Mouse (Mus musculus) limb, embryonic 10.5 days (tissue): ENCODE measurements at regions not wholly inside any gene's neighbourhood (a gene's known extent, or its start where the extent isn't known, plus 50 kb on each side); places are given as distances from the start of the nearest gene placed in this dataset.

Experiments
- DNase-seq: peaks from one replicate; pipeline ENCODE4 v3.0.0-alpha.2; 2017; ENCODE audit warnings: low spot score
- H3K27ac ChIP-seq: fragments of 300-500 bp; sonication (generic); 2 replicates; pipeline ENCODE4 v1.5.1; 2016; ENCODE audit warnings: mild to moderate bottlenecking
- H3K27me3 ChIP-seq: fragments of 300-500 bp; sonication (generic); 2 replicates; pipeline ENCODE4 v1.6.1; 2016; ENCODE audit warnings: low read depth, mild to moderate bottlenecking; ENCODE audit not compliant: poor library complexity, severe bottlenecking
- H3K36me3 ChIP-seq: fragments of 300-500 bp; sonication (generic); 2 replicates; pipeline ENCODE4 v1.6.1; 2016; ENCODE audit warnings: mild to moderate bottlenecking, moderate library complexity
- H3K4me1 ChIP-seq: fragments of 300-500 bp; sonication (generic); 2 replicates; pipeline ENCODE4 v1.6.1; 2016
- H3K4me3 ChIP-seq: fragments of 300-500 bp; sonication (generic); 2 replicates; pipeline ENCODE4 v1.5.1; 2016; ENCODE audit warnings: mild to moderate bottlenecking, moderate library complexity
- H3K9me3 ChIP-seq: fragments of 300-500 bp; sonication (generic); replicated peaks from 2 replicates; pipeline ENCODE4 v1.6.1; 2016; ENCODE audit warnings: mild to moderate bottlenecking
- WGBS: fragments of 180-500 bp; shearing (Covaris S2); methylation state at CpG from one replicate; pipeline ENCODE4 v1.1.7; 2016; 5-methylcytosine and 5-hydroxymethylcytosine counted together

DNA sequence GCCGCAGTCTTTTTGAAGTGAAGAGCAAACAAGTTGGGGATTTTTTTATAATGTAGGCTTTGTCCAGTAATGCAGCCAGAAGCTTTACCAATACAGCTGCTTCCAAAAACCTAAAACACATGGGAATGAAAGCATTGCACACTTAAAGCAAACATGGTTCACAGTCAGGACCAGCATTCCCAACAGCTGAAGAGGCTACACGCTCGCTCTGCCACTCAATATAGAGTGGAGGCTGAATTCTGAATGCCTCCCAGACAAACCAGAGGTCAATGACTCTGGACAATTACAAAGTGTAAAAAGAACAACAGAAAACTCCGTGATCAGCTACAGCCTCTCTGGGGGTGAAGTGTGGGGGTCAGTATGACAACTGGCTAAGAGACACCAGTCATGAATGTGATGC lies 416.1 kb downstream of the Efna5 start:
- H3K27me3 ChIP-seq, result no peaks in the 10 kb centered on the region
- no peaks in the 10 kb centered on the region for H3K9me3 ChIP-seq
- 87% methylated on average over 4 of the region's 4 CpGs for WGBS
- no peak overlapping the region for H3K27ac ChIP-seq
- no peaks in the 10 kb centered on the region for H3K36me3 ChIP-seq
- H3K4me3 ChIP-seq, result no peak overlapping the region
- peaks cover 8% of the 10 kb centered on the region; the same call in 1 of the 2 replicates for H3K4me1 ChIP-seq
- DNase-seq, result no peak

DNA sequence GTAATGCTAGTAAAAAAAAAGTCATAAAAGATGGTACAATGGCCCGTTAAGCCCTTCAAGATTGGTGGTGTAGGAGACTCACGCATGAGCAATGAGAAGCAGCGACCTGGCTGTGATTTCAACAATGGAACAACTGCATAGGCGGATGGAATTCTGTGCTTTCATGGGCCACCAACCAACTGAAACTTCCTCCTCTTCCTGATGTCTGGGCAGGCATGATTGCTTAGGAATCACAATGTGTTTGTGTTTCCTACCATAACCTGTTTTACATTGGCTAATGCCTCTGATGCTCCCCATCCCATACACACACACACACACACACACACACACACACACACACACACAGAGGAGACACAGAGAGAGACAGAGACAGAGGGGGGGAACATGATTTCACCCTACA lies 416.9 kb downstream of the Efna5 start:
- Histone ChIP-seq H3K9me3 (no peaks in the 10 kb centered on the region), H3K4me3 (no peak overlapping the region), H3K27ac (no peak overlapping the region), H3K4me1 (peaks cover 8% of the 10 kb centered on the region; the same call in 1 of the 2 replicates), H3K27me3 (no peaks in the 10 kb centered on the region), H3K36me3 (no peaks in the 10 kb centered on the region)
- 94% methylated on average over 4 of the region's 4 CpGs for WGBS
- DNase-seq, result no peak

DNA sequence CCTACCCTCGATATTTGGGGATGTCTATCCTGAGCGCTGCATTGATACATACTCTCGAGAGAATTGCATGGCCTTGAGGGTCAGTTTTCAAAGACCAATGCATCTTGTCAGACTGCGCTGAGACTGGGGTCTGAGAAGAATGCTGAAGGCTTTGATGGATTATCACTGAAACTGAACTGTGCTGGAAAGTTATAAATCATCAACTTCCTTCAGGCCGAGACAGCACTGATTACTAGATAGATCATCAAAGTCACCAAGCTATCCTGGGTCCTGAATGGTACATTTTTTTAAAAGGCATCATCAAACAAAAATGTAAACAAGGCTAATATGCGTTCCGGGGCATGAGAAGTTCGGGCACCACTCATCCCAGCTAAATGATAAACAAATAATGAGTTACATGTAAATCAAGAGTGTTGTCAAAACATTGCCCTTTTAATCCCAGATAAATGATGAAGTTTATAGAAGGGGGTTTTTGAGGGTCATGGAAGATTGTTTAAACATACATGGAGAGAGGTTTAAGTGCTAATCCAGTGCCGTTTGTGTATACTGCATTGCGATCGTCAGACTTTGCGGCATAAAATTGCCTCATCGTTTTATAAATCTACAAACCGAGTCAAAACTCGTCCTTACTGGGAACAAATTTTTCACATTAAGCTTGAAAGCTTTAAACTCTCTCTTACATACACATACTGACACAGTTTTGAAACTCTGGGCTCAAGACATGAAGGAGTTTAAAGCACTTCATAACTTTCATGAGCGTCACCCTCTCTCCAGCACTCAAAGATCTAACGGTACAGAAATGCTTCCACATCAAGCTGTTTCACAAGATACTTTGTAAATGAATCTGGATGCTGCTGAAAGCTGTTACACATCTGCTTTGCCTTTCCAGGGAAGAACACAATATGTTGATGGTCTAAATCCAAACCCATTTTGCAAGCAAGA lies 419.5 kb downstream of the Efna5 start:
- H3K27ac ChIP-seq, result no peak overlapping the region

DNA sequence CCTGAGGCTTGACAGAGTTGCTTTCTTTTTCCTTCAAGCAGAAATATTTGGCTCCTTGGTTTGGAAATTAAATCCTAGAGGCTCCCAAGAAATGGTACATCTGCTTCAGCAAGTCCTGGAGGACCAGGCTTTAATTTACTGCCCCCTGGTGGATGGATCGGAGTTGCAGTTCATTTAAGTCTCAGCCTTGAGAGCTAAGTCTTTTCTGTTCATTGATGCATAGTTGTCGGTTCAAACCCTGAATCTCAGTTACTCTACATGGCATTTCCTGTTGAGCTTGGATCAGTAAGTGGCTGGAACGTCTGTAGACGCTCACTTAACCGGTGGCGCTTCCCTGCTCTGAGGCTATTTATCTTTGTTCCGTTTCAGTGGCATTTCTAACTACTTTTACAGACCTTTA lies 422.2 kb downstream of the Efna5 start:
- no peaks in the 10 kb centered on the region for H3K27me3 ChIP-seq
- no peaks in the 10 kb centered on the region for H3K9me3 ChIP-seq
- peak; percentile 64 for DNase-seq
- no peaks in the 10 kb centered on the region for H3K36me3 ChIP-seq
- H3K4me3 ChIP-seq, result no peak overlapping the region
- WGBS, result 34% methylated on average over 7 of the region's 7 CpGs
- H3K4me1 ChIP-seq, result peaks cover 8% of the 10 kb centered on the region; the same call in 1 of the 2 replicates
- no peak overlapping the region for H3K27ac ChIP-seq

More for the DNA sequence above, 419.5 kb downstream of the Efna5 start:
- peaks cover 8% of the 10 kb centered on the region; the same call in 1 of the 2 replicates for H3K4me1 ChIP-seq
- 48% methylated on average over 17 of the region's 17 CpGs for WGBS
- H3K9me3 ChIP-seq, result no peaks in the 10 kb centered on the region
- no peak for DNase-seq
- no peak overlapping the region for H3K4me3 ChIP-seq
- no peaks in the 10 kb centered on the region for H3K36me3 ChIP-seq
- H3K27me3 ChIP-seq, result no peaks in the 10 kb centered on the region

DNA sequence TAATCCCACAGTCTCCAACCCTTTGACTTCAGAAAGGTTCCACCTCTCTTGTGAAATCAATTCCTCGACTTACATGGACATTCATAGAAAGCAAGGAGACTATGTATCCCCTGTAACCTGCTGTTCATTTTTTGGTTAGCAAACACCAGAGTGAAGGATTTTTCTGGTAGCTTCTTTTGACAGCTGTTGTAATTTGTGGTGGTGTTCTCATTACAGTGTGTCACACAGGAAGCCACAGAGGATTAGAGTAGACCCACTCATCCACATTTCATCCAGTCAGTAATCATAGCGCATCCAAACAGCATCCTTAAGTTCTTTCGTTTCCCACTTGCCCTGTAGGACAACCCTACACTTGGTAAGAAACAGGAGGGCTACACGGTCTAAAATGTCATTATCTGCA lies 443.1 kb downstream of the Efna5 start:
- no peaks in the 10 kb centered on the region for H3K4me1 ChIP-seq
- H3K27ac ChIP-seq, result no peak overlapping the region
- H3K36me3 ChIP-seq, result no peaks in the 10 kb centered on the region
- H3K27me3 ChIP-seq, result no peaks in the 10 kb centered on the region
- DNase-seq, result no peak
- WGBS, result 70% methylated on average over 4 of the region's 4 CpGs
- H3K4me3 ChIP-seq, result no peak overlapping the region
- H3K9me3 ChIP-seq, result no peaks in the 10 kb centered on the region

DNA sequence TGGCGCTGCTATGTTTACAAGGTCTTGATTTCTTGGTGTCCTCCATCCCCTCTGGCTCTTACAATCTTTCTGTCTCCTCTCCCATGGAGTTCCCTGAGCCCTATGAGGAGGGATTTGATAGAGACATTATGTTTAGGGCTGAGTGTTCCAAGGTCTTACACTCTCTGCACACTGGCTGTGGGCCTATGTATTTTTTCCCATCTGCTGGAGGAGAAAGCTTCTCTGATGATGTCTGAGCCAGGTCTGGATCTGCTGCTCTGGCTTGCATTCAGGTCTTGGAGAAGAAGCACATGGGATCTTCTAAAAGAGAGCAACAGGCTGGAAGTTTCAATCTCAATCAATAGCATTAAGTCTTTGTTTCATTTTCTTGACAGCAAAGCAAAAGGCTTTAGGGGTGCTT lies 445.1 kb downstream of the Efna5 start:
- Histone ChIP-seq H3K27ac (no peak overlapping the region), H3K9me3 (no peaks in the 10 kb centered on the region), H3K27me3 (no peaks in the 10 kb centered on the region), H3K4me3 (no peak overlapping the region), H3K36me3 (no peaks in the 10 kb centered on the region), H3K4me1 (no peaks in the 10 kb centered on the region)
- 85% methylated on average over 1 of the region's 1 CpGs for WGBS
- no peak for DNase-seq

DNA sequence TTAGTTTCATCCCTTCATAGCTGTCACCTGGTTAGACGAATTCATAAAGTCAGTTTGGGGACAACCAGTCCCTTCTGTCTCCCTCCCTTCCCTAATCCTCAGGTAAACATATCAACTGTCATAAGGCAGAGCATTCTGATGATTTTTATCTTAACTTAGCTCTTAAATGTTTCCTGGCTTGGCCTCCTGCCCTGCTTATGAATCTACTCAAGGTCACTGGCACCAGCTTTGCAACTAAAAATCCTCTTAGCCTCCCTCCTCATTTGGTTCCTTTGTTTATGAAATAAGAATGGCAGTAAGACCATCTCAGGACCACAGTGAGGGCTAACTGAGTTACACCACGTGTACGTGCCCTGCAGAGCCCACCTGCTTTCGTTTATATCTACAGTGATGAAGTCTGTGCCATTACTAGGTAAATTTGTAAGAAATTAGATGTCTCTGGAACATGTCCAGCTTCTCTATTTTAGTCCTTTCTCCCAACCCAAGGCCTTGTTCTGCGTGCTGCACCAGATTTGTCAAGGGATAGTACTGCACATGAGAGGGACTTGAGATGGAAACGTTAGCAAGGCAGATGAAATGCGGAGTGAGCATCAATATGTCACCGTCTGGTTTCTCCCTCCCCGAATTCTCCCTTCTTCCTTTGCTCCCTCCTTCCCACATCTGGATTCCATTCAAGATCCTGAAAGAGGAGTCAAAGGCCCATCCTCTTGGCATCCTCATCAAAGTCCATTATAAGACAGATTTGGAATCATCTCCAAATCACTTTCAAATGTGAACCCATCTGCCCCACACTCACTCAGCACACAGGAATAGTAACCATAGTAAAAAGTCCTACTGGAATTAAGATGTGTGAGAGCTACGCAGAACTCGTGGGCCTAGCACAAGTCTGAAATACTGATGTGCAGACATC lies 457.4 kb downstream of the Efna5 start:
- H3K27ac ChIP-seq, result no peak overlapping the region
- no peaks in the 10 kb centered on the region for H3K36me3 ChIP-seq
- H3K27me3 ChIP-seq, result no peaks in the 10 kb centered on the region
- H3K4me1 ChIP-seq, result no peaks in the 10 kb centered on the region
- no peak overlapping the region for H3K4me3 ChIP-seq
- no peaks in the 10 kb centered on the region for H3K9me3 ChIP-seq
- 65% methylated on average over 11 of the region's 11 CpGs for WGBS
- no peak for DNase-seq

DNA sequence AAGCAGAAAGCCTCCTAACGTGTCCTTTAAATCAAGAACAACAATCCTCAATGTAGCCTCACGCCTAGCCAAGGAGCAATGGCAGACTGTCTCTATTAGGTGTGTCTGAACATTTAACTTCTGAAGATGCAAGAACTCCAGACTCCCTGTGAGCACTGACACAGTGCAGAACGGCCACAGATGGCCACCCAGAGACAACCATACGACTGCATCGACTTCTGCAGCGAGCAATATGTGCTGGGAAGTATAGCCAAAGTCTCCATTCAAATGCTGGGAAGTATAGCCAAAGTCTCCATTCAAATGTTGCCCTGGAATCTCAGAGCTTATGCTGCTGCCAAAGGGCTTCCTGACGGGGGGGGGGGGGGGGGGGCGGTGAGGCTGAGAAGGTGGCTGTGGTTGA lies 463.5 kb downstream of the Efna5 start:
- no peaks in the 10 kb centered on the region for H3K9me3 ChIP-seq
- no peaks in the 10 kb centered on the region for H3K27me3 ChIP-seq
- 82% methylated on average over 8 of the region's 8 CpGs for WGBS
- H3K4me3 ChIP-seq, result no peak overlapping the region
- no peaks in the 10 kb centered on the region for H3K36me3 ChIP-seq
- DNase-seq, result no peak
- no peak overlapping the region for H3K27ac ChIP-seq
- no peaks in the 10 kb centered on the region for H3K4me1 ChIP-seq

DNA sequence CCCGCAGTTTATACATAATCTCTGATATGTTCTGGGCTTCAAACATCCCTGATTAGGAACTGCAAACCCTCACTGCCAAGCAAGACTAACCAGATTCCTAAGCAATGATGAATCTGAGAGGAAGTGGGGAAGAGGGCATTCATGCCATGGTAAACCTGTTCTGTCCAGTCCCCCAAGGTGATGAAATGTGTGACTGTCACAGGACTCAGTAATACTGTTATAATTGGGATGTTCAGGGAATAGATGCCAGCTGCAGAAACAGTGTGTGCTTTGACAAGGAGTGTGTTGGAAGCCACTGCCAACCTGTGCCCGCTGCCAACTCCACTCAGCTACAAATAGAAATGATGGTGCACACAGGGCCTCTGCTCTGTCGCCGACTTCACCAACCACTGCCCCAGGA lies 466.0 kb downstream of the Efna5 start:
- DNase-seq, result no peak
- no peaks in the 10 kb centered on the region for H3K36me3 ChIP-seq
- no peaks in the 10 kb centered on the region for H3K9me3 ChIP-seq
- WGBS, result 97% methylated on average over 4 of the region's 4 CpGs
- no peak overlapping the region for H3K27ac ChIP-seq
- no peaks in the 10 kb centered on the region for H3K4me1 ChIP-seq
- H3K27me3 ChIP-seq, result no peaks in the 10 kb centered on the region
- H3K4me3 ChIP-seq, result no peak overlapping the region

DNA sequence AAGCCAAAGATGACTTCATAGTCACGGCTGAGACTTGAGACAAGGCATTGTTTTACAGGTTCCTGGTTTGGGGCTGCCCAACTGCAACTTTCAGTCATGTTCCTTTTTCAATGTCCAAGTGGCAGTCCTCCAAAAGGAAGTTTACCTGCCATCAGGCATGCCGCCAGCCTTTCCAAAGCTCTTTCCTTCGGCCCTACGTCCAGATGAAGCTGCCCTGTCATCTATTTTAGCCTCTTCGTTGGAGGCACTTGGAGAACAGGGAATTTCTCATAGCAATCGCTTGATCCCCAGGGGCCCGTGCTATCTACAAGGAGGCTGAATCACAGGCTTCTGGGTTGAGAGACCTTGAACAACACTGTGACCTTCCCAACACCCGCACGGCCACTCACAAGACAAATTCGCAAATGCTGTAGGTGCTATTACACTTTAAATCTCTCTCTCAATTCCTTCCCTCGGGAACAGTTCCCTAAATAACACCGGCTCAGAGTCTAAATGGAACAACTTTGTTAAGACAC lies 468.4 kb downstream of the Efna5 start:
- H3K4me3 ChIP-seq, result no peak overlapping the region
- no peak overlapping the region for H3K27ac ChIP-seq
- WGBS, result 90% methylated on average over 12 of the region's 12 CpGs

DNA sequence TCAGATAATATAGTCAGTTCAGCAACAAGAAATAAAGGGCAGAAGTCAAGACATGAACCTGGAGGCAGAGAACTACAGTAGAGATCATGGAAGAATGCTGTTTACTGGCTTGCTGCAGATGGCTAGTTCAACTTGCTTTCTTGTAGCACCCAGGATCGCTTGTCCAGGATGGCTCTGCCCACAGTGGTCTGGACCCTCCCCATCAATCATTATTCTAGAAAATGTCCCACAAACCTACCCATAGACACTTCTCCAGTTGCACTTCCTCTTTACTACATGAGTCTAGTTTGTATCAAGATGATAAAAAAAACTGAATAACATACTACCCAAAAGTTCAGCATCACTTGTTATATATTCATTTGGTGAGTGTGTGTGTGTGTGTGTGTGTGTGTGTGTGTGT lies 477.4 kb downstream of the Efna5 start:
- 88% methylated on average over 1 of the region's 1 CpGs for WGBS
- H3K27ac ChIP-seq, result no peak overlapping the region

More for the DNA sequence above, 468.4 kb downstream of the Efna5 start:
- Histone ChIP-seq H3K9me3 (no peaks in the 10 kb centered on the region), H3K36me3 (no peaks in the 10 kb centered on the region), H3K27me3 (no peaks in the 10 kb centered on the region), H3K4me1 (no peaks in the 10 kb centered on the region)
- DNase-seq, result no peak

DNA sequence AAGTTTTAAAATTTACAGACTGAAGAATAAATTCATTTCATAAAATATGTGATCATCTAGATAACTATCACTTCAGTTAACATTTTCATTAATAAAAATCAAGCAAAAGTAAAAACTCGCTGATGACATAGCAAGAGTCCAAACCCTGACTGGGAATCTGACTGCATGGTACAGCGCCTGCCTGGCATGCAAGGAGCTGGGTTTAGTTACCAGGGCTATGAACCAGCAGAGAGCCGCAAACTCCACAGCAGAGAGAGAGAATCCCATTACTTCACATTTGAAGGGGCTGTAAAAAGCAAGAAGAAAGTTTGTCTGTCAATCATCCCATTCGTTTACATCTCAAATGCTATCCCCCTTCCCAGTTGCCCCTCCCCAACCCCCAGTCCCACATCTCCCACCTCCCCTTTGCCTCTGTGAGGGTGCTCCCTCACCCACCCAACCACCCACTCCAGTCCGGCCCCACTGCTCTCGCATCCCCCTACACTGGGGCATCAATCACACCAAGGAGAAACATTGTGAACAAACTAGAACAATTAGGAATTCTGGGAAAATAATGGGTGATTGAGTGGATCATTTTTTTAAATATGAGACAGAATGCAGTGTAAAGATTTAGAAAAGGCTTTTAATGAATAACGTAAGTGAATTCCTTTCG lies 487.6 kb downstream of the Efna5 start:
- Histone ChIP-seq H3K27ac (no peak overlapping the region), H3K4me1 (no peaks in the 10 kb centered on the region), H3K27me3 (no peaks in the 10 kb centered on the region), H3K36me3 (no peaks in the 10 kb centered on the region), H3K4me3 (no peak overlapping the region), H3K9me3 (no peaks in the 10 kb centered on the region)
- WGBS, result 91% methylated on average over 8 of the region's 8 CpGs
- no peak for DNase-seq

More for the DNA sequence above, 477.4 kb downstream of the Efna5 start:
- Histone ChIP-seq H3K36me3 (no peaks in the 10 kb centered on the region), H3K4me1 (no peaks in the 10 kb centered on the region), H3K27me3 (no peaks in the 10 kb centered on the region), H3K9me3 (no peaks in the 10 kb centered on the region), H3K4me3 (no peak overlapping the region)
- no peak for DNase-seq
